Mouse (Mus musculus) E14TG2a.4 (cell line): ENCODE data around the gene Gbgt1.

ENCODE experiments used
- H3K27me3 ChIP-seq: 2 replicates; pipeline ENCODE4 v1.6.1; 2014; ENCODE audit warnings: low read length, control low read depth; ENCODE audit not compliant: insufficient read depth
- H3K36me3 ChIP-seq: 2 replicates; pipeline ENCODE4 v1.6.1; 2014; ENCODE audit warnings: low read length, control low read depth; ENCODE audit not compliant: insufficient read depth
- H3K4me1 ChIP-seq: replicated peaks from 2 replicates; pipeline ENCODE4 v1.6.1; 2014; ENCODE audit warnings: low read depth, low read length, control low read depth
- H3K4me3 ChIP-seq: replicated peaks from 2 replicates; pipeline ENCODE4 v1.5.1; 2014; ENCODE audit warnings: mild to moderate bottlenecking, low read length
- H3K9me3 ChIP-seq: 2 replicates; pipeline ENCODE4 v1.6.1; 2014; ENCODE audit warnings: low read length, control low read depth
- CTCF ChIP-seq: conservative IDR thresholded peaks from 2 replicates; pipeline ENCODE4 v1.5.1; 2014; ENCODE audit warnings: low read length
- NANOG ChIP-seq: IDR thresholded peaks from 2 replicates; pipeline ENCODE4 v1.6.1; 2014; ENCODE audit warnings: borderline replicate concordance, low read length, mixed read lengths
- POU5F1 ChIP-seq: IDR thresholded peaks from 2 replicates; pipeline ENCODE4 v1.6.1; 2014; ENCODE audit warnings: low read length, borderline replicate concordance

The Gbgt1 gene

DNA sequence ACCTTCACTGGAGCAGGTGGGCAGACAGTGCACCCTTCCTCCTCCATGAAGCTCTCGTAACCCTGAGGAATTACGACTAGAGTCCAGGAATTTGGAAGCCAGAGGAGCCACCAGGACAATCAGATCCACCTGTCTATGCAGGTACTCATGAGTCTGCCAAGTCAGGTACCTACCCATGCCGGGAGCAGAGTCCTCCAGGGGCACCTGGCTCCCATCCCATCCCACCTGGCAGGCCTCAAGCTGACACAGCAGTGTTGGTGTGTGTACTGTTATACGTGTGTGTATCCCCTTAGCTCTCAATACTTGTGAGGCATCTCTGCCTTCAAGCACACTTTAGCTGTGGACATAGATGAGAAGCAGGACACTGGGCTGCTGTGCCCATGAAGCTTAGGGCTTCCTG, 25.5 kb downstream of the Gbgt1 start:
- TF ChIP-seq NANOG (no peak), CTCF (no peak), POU5F1 (no peak)
- Histone ChIP-seq H3K4me1 (peaks cover 100% of the 10 kb centered on the region), H3K36me3 (peaks cover 26% of the 10 kb centered on the region), H3K27me3 (no peaks in the 10 kb centered on the region), H3K4me3 (no peak overlapping the region), H3K9me3 (no peaks in the 10 kb centered on the region)

DNA sequence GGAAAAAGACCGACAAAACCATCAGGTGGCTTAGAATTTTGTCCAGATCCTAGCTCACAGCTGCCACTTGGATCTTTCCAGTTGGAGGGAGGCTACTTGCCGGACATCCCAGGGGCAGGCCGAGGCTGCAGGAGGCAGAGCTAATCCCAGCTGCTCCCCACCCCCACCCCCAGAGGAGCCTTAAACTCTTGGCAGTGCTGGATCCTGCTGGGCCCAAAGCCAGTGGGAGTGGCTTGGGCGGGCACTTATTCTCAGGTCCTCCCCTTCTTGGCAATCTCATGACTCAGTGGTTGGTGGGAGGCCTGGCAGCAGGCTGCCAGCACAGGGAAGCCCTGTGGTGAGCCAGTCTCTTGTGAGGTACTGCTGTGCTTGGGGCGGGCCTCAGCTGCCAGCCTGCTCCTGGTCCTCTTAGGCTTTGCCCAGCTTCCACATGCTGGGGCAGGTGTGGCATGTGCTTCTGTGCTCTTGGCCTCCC, 27.0 kb downstream of the Gbgt1 start:
- TF ChIP-seq CTCF (no peak), NANOG (no peak)
- H3K27me3 ChIP-seq: no peaks in the 10 kb centered on the region
- no peaks in the 10 kb centered on the region for H3K9me3 ChIP-seq
- H3K4me1 ChIP-seq: peaks cover 100% of the 10 kb centered on the region
- peaks cover 21% of the 10 kb centered on the region for H3K36me3 ChIP-seq
- H3K4me3 ChIP-seq: peak overlapping the region; percentile 20

DNA sequence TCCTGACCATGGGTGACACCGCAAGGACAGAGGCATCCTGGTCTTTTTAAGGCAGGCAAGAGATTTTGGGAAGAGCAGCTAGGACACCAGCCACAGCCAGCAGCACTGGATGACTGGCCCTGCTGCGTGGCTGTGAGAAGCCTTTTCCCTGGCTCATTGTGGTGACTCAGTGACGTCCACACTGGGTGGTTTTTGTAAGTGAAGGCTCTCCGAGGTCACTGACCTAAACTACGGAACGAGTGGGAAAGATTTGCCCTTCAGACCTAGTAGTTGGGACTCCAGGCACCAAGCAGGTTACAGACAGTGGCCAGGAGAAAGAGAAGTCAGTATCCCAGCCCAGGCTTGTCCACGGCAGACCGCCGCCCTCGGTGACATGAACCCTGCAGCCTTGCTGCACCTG, 27.7 kb downstream of the Gbgt1 start:
- TF ChIP-seq NANOG (no peak), POU5F1 (no peak), CTCF (no peak)
- peaks cover 18% of the 10 kb centered on the region for H3K36me3 ChIP-seq
- H3K4me1 ChIP-seq: peaks cover 99% of the 10 kb centered on the region
- H3K27me3 ChIP-seq: no peaks in the 10 kb centered on the region
- H3K9me3 ChIP-seq: no peaks in the 10 kb centered on the region
- no peak overlapping the region for H3K4me3 ChIP-seq

DNA sequence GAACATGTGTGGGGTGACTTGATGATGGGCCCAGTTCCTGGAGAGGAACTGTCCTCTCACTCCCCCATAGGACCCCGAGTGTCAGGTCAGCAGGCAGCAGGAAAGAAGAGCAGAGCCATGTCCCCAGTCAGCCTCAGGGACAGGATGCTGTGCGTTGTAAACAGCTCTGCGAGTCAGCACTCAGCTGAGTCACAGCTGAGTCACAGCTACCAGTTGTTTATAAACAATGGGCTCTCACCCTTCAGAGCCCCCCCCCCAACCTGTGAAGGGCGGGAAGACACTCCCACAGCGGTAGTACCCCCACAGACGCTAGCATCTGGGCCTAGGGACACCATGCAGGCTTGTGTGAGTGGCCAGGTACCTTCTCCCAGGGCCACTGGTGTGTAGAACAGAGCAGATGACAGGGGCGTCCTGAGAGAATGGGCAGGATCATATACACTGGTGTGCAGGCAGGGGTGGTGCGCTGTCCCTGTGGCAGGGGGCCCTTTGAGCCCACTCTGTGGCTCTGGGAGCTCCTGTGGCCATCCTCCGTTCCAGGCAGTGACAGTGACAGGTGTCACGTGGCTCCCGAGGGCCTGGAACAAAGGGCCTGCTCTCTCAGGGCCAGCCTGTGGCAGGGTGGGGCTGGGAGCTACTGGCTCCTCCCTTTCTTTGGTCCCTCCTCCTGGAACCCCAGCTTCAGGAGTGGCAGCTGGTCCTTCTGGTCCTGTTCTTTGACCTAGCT, 28.7 kb downstream of the Gbgt1 start:
- TF ChIP-seq NANOG (no peak), POU5F1 (no peak), CTCF (no peak)
- H3K27me3 ChIP-seq: no peaks in the 10 kb centered on the region
- H3K9me3 ChIP-seq: no peaks in the 10 kb centered on the region
- peak overlapping the region; percentile 59 for H3K4me3 ChIP-seq
- peaks cover 99% of the 10 kb centered on the region for H3K4me1 ChIP-seq
- H3K36me3 ChIP-seq: peaks cover 15% of the 10 kb centered on the region

DNA sequence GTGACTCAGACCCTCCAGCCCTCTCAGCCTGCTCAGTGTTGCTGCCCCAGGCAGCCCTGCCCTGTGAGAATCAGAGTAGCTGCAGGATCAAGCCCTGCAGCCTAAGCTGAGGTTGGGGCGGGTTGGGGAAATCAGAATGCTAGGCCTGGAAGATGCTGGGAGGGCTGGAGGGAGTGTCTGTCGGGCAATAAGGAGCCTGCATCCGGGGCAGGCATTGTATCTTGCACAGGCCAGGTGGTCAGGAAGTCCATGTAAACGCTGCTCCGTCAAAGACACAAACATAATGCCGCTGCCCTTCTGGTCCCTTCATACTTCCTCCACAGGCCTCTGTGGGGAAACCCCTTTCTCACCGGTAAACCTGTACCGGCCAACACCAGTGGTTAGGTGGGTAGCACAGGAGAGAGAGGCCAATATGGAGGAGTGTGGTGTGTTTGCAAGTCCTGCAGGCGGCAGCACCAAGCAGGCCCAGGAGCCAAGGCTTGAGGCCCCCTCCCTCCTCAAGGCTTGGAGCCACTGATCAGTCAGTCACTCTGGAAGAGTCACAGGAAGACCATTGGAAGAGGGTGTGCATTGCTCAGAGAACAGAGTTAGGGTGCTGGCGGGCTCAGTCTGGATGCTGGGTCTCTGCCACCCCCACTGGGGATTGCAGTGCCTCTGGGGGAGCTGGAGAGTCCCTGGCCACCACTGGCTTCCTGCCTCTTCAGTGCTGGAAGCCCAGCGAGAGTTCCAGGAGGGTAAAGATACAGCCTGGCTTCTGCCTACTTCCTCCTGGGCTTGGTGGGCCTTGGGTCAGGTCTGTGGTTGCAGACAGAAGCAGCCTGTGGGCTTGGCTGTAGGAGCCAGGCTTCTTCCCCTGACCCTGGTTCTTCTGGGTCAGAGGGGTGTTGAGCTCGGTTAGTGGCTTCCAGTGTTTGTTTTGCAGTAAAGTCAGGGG, 29.5 kb downstream of the Gbgt1 start:
- H3K36me3 ChIP-seq: peaks cover 15% of the 10 kb centered on the region
- TF ChIP-seq NANOG: no peak
- TF ChIP-seq CTCF: peak; percentile 34
- no peaks in the 10 kb centered on the region for H3K27me3 ChIP-seq
- peak overlapping the region; percentile 59 for H3K4me3 ChIP-seq
- no peaks in the 10 kb centered on the region for H3K9me3 ChIP-seq
- peaks cover 99% of the 10 kb centered on the region for H3K4me1 ChIP-seq

DNA sequence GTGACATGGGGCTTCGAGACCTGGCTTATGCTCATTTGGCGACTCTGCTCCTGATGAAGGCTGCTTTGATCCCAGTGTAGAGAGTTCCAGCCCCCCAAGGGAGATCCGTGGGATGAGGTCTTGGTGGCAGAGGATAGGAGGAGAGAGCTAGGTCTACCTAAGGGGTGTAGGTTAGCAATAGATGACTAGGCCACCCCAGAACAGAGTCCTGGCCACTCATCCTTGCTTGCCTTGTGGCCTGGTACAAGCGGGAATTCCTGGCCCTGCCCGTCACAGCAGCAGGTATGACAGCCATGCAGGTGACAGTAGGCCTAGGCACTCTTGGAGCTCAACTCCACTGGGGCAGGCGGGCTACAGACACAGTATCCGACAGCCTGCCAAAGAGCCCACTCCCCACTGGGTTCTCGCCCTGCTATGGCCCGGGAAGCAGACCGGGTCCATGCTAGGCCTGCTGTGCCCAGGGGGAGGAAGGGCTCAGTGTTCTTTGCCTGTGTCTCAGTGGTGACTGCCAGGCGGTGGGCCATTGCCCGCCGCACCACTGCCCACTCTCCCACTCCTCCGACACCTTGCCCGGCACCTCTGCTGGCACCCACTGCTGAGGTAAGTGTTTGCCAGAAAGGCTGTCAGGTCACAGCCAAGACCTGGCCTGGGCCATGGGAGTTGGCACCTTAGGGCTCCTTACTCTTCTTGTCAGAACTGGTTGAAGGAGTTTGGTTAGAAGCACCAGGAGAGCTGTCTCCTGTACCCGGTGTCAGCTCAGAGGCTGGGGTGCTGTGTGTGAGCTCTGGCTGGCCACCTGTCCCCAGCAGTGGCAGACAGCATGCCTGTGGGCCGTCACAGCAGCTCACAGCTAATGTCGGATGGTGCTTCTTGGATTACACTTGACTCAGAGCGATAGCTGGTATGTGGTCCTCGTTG, 31.0 kb downstream of the Gbgt1 start:
- H3K36me3 ChIP-seq: peaks cover 2% of the 10 kb centered on the region; the same call in 1 of the 2 replicates
- H3K27me3 ChIP-seq: no peaks in the 10 kb centered on the region
- H3K9me3 ChIP-seq: no peaks in the 10 kb centered on the region
- peak overlapping the region; percentile 23; the same call in 1 of the 2 replicates for H3K4me3 ChIP-seq
- H3K4me1 ChIP-seq: peaks cover 88% of the 10 kb centered on the region
- TF ChIP-seq NANOG (no peak), CTCF (no peak), POU5F1 (no peak)

DNA sequence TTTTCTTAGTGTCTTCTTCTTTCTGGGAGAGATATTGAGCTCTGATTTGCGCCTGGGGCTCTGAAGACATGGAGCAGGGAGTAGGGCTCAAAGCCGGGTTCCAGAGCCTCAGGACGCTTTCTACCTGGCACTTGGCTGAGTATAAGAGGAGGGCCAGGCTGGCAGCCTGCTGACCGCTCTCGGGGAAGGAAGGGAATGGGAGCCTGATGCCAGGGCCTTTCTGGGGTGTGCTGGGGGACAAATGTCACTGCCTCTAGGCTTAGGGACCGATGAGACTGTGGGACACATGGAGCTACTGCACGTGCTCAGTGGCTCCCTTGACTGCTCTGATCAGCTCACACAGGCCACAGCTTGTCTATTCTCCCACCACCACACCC, 31.7 kb downstream of the Gbgt1 start:
- Histone ChIP-seq H3K27me3 (no peaks in the 10 kb centered on the region), H3K4me1 (peaks cover 86% of the 10 kb centered on the region), H3K4me3 (no peak overlapping the region), H3K36me3 (no peaks in the 10 kb centered on the region), H3K9me3 (no peaks in the 10 kb centered on the region)
- TF ChIP-seq POU5F1 (no peak), CTCF (no peak), NANOG (no peak)

DNA sequence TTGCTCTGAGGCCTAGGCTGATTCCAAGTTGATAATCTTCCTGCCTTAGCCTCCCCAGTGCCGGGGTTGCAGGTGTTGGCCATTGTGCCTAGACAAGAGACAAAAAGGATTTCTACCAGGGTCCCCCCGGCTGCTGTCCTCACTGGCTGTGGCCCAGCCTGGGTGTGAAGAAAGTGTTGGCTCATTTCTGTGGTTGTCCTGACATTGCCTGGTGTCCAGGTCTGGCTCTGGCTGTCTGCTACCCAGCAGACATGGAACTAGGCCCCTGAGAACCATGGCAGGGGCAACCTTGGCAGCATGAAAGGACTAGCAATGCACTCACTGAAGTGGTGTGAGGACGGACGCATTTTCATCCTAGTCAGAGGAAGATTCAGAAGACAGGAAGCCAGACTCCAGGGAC, 33.2 kb downstream of the Gbgt1 start:
- Histone ChIP-seq H3K36me3 (no peaks in the 10 kb centered on the region), H3K4me3 (no peak overlapping the region), H3K27me3 (no peaks in the 10 kb centered on the region), H3K4me1 (peaks cover 84% of the 10 kb centered on the region), H3K9me3 (no peaks in the 10 kb centered on the region)
- no peak for TF ChIP-seq NANOG
- no peak for TF ChIP-seq CTCF
- no peak for TF ChIP-seq POU5F1
